Mouse (Mus musculus): ENCODE results near the gene Nr1i3. TPM values are rescaled to one million over a fixed set of nuclear protein-coding genes. Genes with fewer than 3 reads are reported as not detected.

The Nr1i3 gene
- 10 to 100 TPM in 1 of 2 experiments, under 1 TPM in 1; 0.92 to 10.3 TPM for total RNA-seq (2021)
- long read RNA-seq, experiment 1, partial matches to known transcripts = 0 of 7 reads
- long read RNA-seq, experiment 1, other reads (novel, unspliced or antisense) = 3 of 7 reads
- long read RNA-seq, experiment 2 = 0 reads

- DNase-seq (ENCODE audit: low spot score in 2 of 2) = no peak
These were observed at the start of gene Nr1i3 for GRCm38 (mm10) chr1:171213801-171214496. Gene Nr1i3, plus strand, starts transcription at chr1:171213970.

- DNase-seq (ENCODE audit: low spot score in 2 of 2) = no peak
These were observed 49.5 kb upstream of the Nr1i3 start for GRCm38 (mm10) chr1:171164258-171164657.

- DNase-seq (ENCODE audit: low spot score in 2 of 2) = no peak
These were observed 48.0 kb upstream of the Nr1i3 start for GRCm38 (mm10) chr1:171165629-171166345.

GRCm38 (mm10) chr1:171168906-171169305 is 44.9 kb upstream of the Nr1i3 start:
- no peak for DNase-seq (ENCODE audit: low spot score in 2 of 2)

- no peak for DNase-seq (ENCODE audit: low spot score in 2 of 2)
These were observed 43.9 kb upstream of the Nr1i3 start for GRCm38 (mm10) chr1:171169913-171170312.

- no peak for DNase-seq (ENCODE audit: low spot score in 2 of 2)
These were observed 42.6 kb upstream of the Nr1i3 start for GRCm38 (mm10) chr1:171171138-171171537.

- DNase-seq (ENCODE audit: low spot score in 2 of 2) = no peak
These were observed 41.0 kb upstream of the Nr1i3 start for GRCm38 (mm10) chr1:171172779-171173178.

GRCm38 (mm10) chr1:171179487-171180171 is 34.1 kb upstream of the Nr1i3 start:
- no peak for DNase-seq (ENCODE audit: low spot score in 2 of 2)

- DNase-seq (ENCODE audit: low spot score in 2 of 2) = no peak
These were observed 30.7 kb upstream of the Nr1i3 start for GRCm38 (mm10) chr1:171183025-171183424.

GRCm38 (mm10) chr1:171183620-171184019 is 30.1 kb upstream of the Nr1i3 start:
- no peak for DNase-seq (ENCODE audit: low spot score in 2 of 2)

GRCm38 (mm10) chr1:171184314-171184713 is 29.5 kb upstream of the Nr1i3 start:
- no peak for DNase-seq (ENCODE audit: low spot score in 2 of 2)

- no peak for DNase-seq (ENCODE audit: low spot score in 2 of 2)
These were observed 28.1 kb upstream of the Nr1i3 start for GRCm38 (mm10) chr1:171185655-171186054.

GRCm38 (mm10) chr1:171187851-171188700 is 25.7 kb upstream of the Nr1i3 start:
- DNase-seq (ENCODE audit: low spot score in 2 of 2) = no peak

- DNase-seq (ENCODE audit: low spot score in 2 of 2) = no peak
These were observed 24.7 kb upstream of the Nr1i3 start for GRCm38 (mm10) chr1:171189046-171189445.

GRCm38 (mm10) chr1:171189476-171190114 is 24.2 kb upstream of the Nr1i3 start:
- no peak for DNase-seq (ENCODE audit: low spot score in 2 of 2)

- DNase-seq (ENCODE audit: low spot score in 2 of 2) = no peak
These were observed 22.9 kb upstream of the Nr1i3 start for GRCm38 (mm10) chr1:171190832-171191231.

- no peak for DNase-seq (ENCODE audit: low spot score in 2 of 2)
These were observed 21.5 kb upstream of the Nr1i3 start for GRCm38 (mm10) chr1:171192283-171192682.

GRCm38 (mm10) chr1:171193093-171193840 is 20.5 kb upstream of the Nr1i3 start:
- no peak for DNase-seq (ENCODE audit: low spot score in 2 of 2)
